Mouse (Mus musculus) heart, embryonic 11.5 days (tissue): ENCODE data around the gene Casd1. TPM values are rescaled to one million over a fixed set of nuclear protein-coding genes. Genes with fewer than 3 reads are reported as not detected.

Experiments used
- ATAC-seq: fragments of 200-750 bp; cut with Nextera tagmentation; replicated peaks from 2 replicates; pipeline ENCODE4 v1.8.0; 2017; ENCODE audit warnings: moderate library complexity; ENCODE audit not compliant: insufficient number of reproducible peaks, low FRiP score, low TSS enrichment
- H3K27ac ChIP-seq: fragments of 300-500 bp; sonication (generic); 2 replicates; pipeline ENCODE4 v1.5.1; 2014; ENCODE audit warnings: mild to moderate bottlenecking, low read depth, low read length
- H3K27me3 ChIP-seq: fragments of 300-500 bp; sonication (generic); 2 replicates; pipeline ENCODE4 v1.6.1; 2014; ENCODE audit warnings: mild to moderate bottlenecking, low read length, mixed read lengths; ENCODE audit not compliant: control insufficient read depth, insufficient read depth
- H3K36me3 ChIP-seq: fragments of 300-500 bp; sonication (generic); 2 replicates; pipeline ENCODE4 v1.6.1; 2014; ENCODE audit warnings: mild to moderate bottlenecking, low read length, moderate library complexity, mixed read lengths; ENCODE audit not compliant: control insufficient read depth, insufficient read depth
- H3K4me1 ChIP-seq: fragments of 300-500 bp; sonication (generic); 2 replicates; pipeline ENCODE4 v1.6.1; 2014; ENCODE audit warnings: low read length; ENCODE audit not compliant: control insufficient read depth, insufficient read depth
- H3K4me2 ChIP-seq: fragments of 300-500 bp; sonication (generic); 2 replicates; pipeline ENCODE4 v1.6.1; 2014; ENCODE audit warnings: mild to moderate bottlenecking, moderate library complexity
- H3K4me3 ChIP-seq: fragments of 300-500 bp; sonication (generic); 2 replicates; pipeline ENCODE4 v1.5.1; 2014; ENCODE audit warnings: low read depth, low read length
- H3K9ac ChIP-seq: fragments of 300-500 bp; sonication (generic); 2 replicates; pipeline ENCODE4 v1.6.1; 2014; ENCODE audit warnings: mild to moderate bottlenecking, low read depth, low read length, moderate library complexity
- H3K9me3 ChIP-seq: fragments of 300-500 bp; sonication (generic); replicated peaks from 2 replicates; pipeline ENCODE4 v1.6.1; 2016; ENCODE audit warnings: low read length; ENCODE audit not compliant: control insufficient read depth
- WGBS: fragments of 180-500 bp; shearing (Covaris S2); extraction: QIAGEN DNeasy Blood & Tissue Kit; methylation state at CpG from one replicate; pipeline ENCODE4 v1.1.7; 2014; ENCODE audit not compliant: insufficient replicate concordance; 5-methylcytosine and 5-hydroxymethylcytosine counted together
- polyA plus RNA-seq: library from polyadenylated mRNA; unstranded; fragments of >200 nt; fragmentation: Nextera tagmentation; extraction: Ambion mirVana; gene quantifications from 2 replicates; pipeline ENCODE4 v1.2.1, GENCODE M21; 2014

The Casd1 gene
- polyA plus RNA-seq = 30.2 and 37.2 TPM in 2 replicates

DNA sequence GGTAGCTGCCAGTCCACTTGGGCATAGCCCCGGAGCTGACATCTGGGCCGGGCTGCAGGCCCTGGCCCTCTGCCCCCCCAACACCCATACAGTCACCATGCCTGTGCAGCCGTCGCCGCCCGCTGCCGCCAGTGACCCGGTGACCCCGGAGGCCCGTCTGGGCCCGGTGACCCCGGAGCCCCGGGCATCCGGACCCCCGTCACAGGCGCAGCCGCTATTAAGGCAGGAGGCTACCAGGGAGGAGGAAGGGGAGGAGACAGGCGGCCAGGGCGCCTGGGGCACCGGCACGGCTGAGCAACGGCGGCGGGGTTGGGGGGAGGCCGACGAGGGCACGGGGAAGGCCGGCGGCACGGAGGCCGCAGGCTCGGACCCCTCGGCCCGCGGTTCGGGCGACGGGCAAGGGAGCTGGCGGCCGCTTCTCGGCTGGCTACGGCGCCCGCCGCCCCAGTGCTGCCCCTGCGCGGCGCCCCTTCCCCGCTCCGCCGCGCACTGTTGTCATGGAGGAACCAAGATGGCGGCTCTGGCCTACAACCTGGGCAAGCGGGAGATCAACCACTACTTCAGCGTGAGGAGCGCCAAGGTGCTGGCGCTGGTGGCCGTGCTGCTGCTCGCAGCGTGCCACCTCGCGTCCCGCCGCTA lies at the start of gene Casd1:
Gene Casd1 (plus strand): TSS at position 182 of the 639 bp plus-strand sequence.
- peaks cover 5% of the 10 kb centered on the region for H3K4me1 ChIP-seq
- peak within 1 kb of the TSS; percentile 82 for H3K4me2 ChIP-seq
- peak within 1 kb of the TSS; percentile 85 for H3K4me3 ChIP-seq
- H3K9ac ChIP-seq = peak within 1 kb of the TSS; percentile 98
- peak within 1 kb of the TSS; percentile 98 for H3K27ac ChIP-seq
- no peaks in the 10 kb centered on the region for H3K9me3 ChIP-seq
- peak; percentile 77 for ATAC-seq
- WGBS = under 1% methylated on average over 51 of the region's 64 CpGs
- H3K36me3 ChIP-seq = no peaks in the 10 kb centered on the region
- H3K27me3 ChIP-seq = no peaks in the 10 kb centered on the region

DNA sequence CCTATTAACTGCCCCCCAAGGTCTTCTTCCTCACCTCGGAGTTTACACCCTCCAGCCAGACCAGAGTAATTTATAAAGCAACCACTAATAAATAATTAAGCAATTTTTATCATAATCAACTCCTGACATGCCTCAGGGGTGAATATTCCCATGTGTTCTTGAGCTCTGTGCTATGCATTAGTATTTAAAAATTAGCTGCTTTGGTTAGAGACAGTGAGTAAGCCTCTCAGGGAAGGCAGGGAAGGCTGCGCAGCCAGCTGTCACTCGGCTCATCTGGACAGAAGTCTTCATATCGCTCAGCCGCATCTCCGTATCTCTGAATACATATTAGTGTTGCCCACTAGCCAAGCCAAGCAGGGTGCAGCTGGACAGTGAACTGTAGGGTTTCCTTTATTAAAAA lies 45.3 kb upstream of the Casd1 start:
- ATAC-seq = no peak
- no peak overlapping the region for H3K27ac ChIP-seq
- 81% methylated on average over 6 of the region's 6 CpGs for WGBS
- H3K9ac ChIP-seq = no peak overlapping the region
- H3K4me2 ChIP-seq = no peak overlapping the region
- H3K36me3 ChIP-seq = no peaks in the 10 kb centered on the region
- H3K4me1 ChIP-seq = no peaks in the 10 kb centered on the region
- H3K9me3 ChIP-seq = no peaks in the 10 kb centered on the region
- no peaks in the 10 kb centered on the region for H3K27me3 ChIP-seq
- no peak overlapping the region for H3K4me3 ChIP-seq

DNA sequence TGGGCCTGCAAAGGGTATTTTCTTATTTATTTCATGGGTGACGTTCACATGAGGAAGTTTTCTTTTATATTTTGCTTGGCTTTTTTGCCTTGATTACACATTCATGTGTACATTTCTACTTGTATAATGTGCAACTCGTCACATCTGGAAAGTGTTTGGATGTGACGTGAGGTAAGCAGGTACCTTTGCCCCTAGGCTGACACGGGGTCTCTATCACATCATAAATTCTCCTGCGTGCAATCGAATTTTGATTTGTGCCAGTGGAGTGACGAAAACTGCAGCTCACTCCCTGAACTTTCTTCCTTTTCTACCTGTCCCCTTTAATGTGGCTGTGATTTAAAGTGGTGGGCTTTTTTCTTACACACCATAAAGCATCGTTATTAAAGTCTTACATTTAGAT lies 43.6 kb upstream of the Casd1 start:
- Histone ChIP-seq H3K9ac (no peak overlapping the region), H3K4me2 (no peak overlapping the region), H3K9me3 (no peaks in the 10 kb centered on the region), H3K4me1 (peaks cover 9% of the 10 kb centered on the region; the same call in 1 of the 2 replicates), H3K27ac (no peak overlapping the region), H3K4me3 (no peak overlapping the region), H3K27me3 (no peaks in the 10 kb centered on the region), H3K36me3 (no peaks in the 10 kb centered on the region)
- 65% methylated on average over 8 of the region's 8 CpGs for WGBS
- ATAC-seq = no peak

DNA sequence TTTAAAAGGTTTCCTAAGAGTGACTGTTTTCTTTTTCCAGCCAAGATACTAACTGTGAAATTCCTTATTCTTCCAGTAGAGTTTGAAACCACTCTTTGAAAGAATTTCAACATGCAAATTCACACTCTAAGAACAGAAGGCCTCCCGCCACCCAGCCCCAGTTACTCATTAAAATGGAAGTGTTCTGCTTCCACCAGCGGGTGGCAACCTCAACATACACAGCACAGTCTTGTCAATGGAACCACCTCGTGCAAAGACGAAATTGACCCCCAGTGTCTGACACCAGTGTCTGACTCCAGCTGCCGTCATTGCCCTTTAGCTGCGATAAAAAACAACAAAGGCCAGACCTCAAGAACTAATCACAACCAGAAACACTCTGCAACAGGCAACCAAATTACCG lies 43.0 kb upstream of the Casd1 start:
- WGBS = 8% methylated on average over 7 of the region's 7 CpGs
- H3K27ac ChIP-seq = no peak overlapping the region

DNA sequence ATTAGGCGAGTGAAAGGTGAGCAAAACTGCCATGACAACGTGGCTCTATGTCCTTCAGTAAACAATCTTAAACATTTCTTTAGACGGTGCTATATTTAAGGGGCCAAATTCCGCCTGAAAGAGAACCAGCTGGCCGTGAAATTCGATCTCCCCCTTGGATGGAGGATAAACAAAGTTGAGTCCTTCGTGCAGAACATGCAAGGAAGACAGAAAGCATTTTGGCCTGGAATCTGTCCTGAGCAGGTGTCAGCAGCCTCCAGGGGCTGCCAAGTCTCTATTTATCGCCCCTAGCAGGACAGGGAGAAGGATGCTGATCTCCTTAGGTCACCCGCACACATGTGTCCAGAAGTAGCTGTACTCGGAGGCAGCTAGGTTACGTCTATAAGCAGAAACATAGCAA lies 39.5 kb upstream of the Casd1 start:
- ATAC-seq = no peak
- peak overlapping the region; percentile 13; the same call in 1 of the 2 replicates for H3K27ac ChIP-seq

More for the DNA sequence above, 43.0 kb upstream of the Casd1 start:
- H3K9me3 ChIP-seq = no peaks in the 10 kb centered on the region
- peak overlapping the region; percentile 42 for H3K4me2 ChIP-seq
- H3K4me3 ChIP-seq = no peak overlapping the region
- H3K27me3 ChIP-seq = no peaks in the 10 kb centered on the region
- H3K9ac ChIP-seq = 0 out of 2 replicates have a peak overlapping the region, but pooled peaks have one; percentile 10
- peaks cover 13% of the 10 kb centered on the region; the same call in 1 of the 2 replicates for H3K4me1 ChIP-seq
- no peaks in the 10 kb centered on the region for H3K36me3 ChIP-seq
- ATAC-seq = no peak

DNA sequence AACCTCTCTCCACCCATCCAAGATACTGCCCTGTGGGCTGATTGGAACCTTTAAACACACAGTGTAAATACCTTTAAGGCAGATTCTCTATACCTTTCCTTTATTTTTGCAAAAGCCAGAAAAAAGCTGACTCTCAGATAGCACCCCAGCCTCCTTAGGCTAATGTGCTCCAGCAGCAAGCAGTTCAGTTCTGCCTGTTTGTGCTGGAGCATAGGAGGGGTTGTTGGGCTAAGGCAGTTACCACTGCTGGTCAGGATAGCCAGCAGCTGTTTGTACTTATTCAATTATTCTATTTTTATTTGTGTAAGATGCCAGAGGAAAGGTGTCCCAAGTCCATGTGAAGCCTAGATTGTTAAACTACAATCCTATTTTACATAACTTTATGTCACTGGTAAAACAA lies 39.0 kb upstream of the Casd1 start:
- H3K9ac ChIP-seq = no peak overlapping the region
- no peak for ATAC-seq
- no peak overlapping the region for H3K4me2 ChIP-seq
- H3K9me3 ChIP-seq = no peaks in the 10 kb centered on the region
- no peak overlapping the region for H3K4me3 ChIP-seq
- H3K4me1 ChIP-seq = peaks cover 14% of the 10 kb centered on the region; the same call in 1 of the 2 replicates
- no peaks in the 10 kb centered on the region for H3K27me3 ChIP-seq
- peak overlapping the region; percentile 13; the same call in 1 of the 2 replicates for H3K27ac ChIP-seq
- H3K36me3 ChIP-seq = no peaks in the 10 kb centered on the region

More for the DNA sequence above, 39.5 kb upstream of the Casd1 start:
- Histone ChIP-seq H3K36me3 (no peaks in the 10 kb centered on the region), H3K4me2 (peak overlapping the region; percentile 25; the same call in 1 of the 2 replicates), H3K27me3 (no peaks in the 10 kb centered on the region), H3K4me3 (no peak overlapping the region), H3K4me1 (peaks cover 14% of the 10 kb centered on the region; the same call in 1 of the 2 replicates), H3K9ac (no peak overlapping the region), H3K9me3 (no peaks in the 10 kb centered on the region)
- 16% methylated on average over 11 of the region's 11 CpGs for WGBS

DNA sequence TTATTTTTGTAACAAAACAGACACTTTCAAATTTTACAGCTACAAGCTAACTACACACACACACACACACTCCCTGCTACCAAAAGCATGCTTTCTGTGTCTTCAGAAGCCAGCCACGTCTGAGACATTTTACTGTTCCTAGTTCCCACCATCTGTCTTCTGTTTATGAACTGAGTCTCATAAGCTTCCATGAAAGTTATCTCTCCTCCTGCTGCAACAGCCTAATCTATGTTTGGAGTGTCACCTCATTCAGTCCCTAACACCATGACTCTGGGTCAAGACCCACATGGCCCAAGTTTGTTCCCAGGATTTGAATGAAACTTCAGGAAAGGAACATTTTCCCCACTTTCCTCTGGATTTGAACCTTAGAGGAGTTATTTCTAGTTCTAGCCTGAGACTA lies 38.2 kb upstream of the Casd1 start:
- Histone ChIP-seq H3K36me3 (no peaks in the 10 kb centered on the region), H3K4me3 (no peak overlapping the region), H3K27me3 (no peaks in the 10 kb centered on the region), H3K4me1 (peaks cover 14% of the 10 kb centered on the region; the same call in 1 of the 2 replicates), H3K4me2 (no peak overlapping the region), H3K9ac (no peak overlapping the region), H3K27ac (no peak overlapping the region), H3K9me3 (no peaks in the 10 kb centered on the region)
- WGBS = 36% methylated on average over 1 of the region's 1 CpGs
- no peak for ATAC-seq

DNA sequence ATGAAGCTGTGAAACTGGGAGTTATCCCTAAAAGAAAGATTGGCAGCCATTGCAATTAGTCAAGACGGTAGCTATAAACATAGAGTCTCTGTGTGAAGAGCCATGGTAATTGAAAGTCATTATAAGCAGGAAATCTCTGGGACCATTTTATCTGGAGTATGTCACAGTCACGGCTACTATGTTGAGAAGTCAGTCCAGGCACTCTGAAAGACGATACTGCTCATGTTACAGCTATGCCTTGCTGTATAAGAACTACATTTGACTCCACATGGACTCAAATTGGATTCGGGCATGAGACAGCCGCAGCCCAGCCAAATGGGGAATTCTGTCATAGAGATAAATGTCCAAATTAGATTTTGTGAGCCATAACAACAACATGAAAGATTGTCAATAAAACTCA lies 37.2 kb upstream of the Casd1 start:
- H3K27me3 ChIP-seq = no peaks in the 10 kb centered on the region
- no peaks in the 10 kb centered on the region for H3K9me3 ChIP-seq
- no peaks in the 10 kb centered on the region for H3K36me3 ChIP-seq
- no peak overlapping the region for H3K4me2 ChIP-seq
- no peak for ATAC-seq
- H3K4me1 ChIP-seq = peaks cover 14% of the 10 kb centered on the region; the same call in 1 of the 2 replicates
- 51% methylated on average over 5 of the region's 5 CpGs for WGBS
- H3K9ac ChIP-seq = no peak overlapping the region
- no peak overlapping the region for H3K27ac ChIP-seq
- H3K4me3 ChIP-seq = no peak overlapping the region

DNA sequence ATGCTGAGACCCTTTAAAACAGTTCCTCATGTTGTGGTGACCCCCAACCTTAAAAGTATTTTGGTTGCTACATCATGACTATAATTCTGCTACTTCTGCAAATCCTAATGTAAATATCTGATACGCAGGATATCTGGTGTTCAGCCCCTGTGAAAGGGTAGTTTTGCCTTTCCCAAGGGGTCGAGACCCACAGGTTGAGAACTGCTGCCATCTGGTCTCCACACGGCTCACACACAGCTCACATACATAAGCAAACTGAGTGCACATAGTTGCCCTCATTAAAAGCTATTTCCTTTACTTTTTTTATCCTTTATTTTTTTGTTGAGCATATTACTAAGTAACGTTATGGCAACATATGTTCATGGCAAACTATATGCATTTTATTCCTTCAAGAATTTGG lies 30.2 kb upstream of the Casd1 start:
- Histone ChIP-seq H3K27me3 (no peaks in the 10 kb centered on the region), H3K4me1 (no peaks in the 10 kb centered on the region)
- 63% methylated on average over 4 of the region's 4 CpGs for WGBS

More for the DNA sequence above, 30.2 kb upstream of the Casd1 start:
- Histone ChIP-seq H3K27ac (no peak overlapping the region), H3K9me3 (no peaks in the 10 kb centered on the region), H3K4me2 (no peak overlapping the region), H3K4me3 (no peak overlapping the region), H3K36me3 (no peaks in the 10 kb centered on the region), H3K9ac (no peak overlapping the region)
- no peak for ATAC-seq
